Mouse (Mus musculus) activated CD4-positive, CD25-positive, alpha-beta regulatory T cell, adult 4 months (primary cell): Measurements from ENCODE around the gene Atp2c1. TPM values are rescaled to one million over a fixed set of nuclear protein-coding genes. Genes with fewer than 3 reads are reported as not detected.

Source experiments
- ATAC-seq: one replicate; pipeline ENCODE4 v1.8.0; 2017
- polyA plus RNA-seq, 2 experiments: library from polyadenylated mRNA; unstranded; fragments of 100-300 nt; shearing (Covaris generic); gene quantifications; one replicate each; pipeline ENCODE4 v1.2.1; 2017

Atp2c1 gene
- polyA plus RNA-seq, 2 experiments from 2014 or later = 19.7 to 19.9 TPM

GRCm38 (mm10) chr9:105484338-105485084, 42.6 kb downstream of the Atp2c1 start:
- no peak for ATAC-seq

GRCm38 (mm10) chr9:105483880-105484279, 43.2 kb downstream of the Atp2c1 start:
- ATAC-seq = no peak

GRCm38 (mm10) chr9:105482715-105483510, 44.2 kb downstream of the Atp2c1 start:
- ATAC-seq = no peak

- ATAC-seq = no peak
Observed at GRCm38 (mm10) chr9:105482070-105482469, 45.0 kb downstream of the Atp2c1 start.

- ATAC-seq = no peak
Observed at GRCm38 (mm10) chr9:105476134-105476533, 51.0 kb downstream of the Atp2c1 start.

GRCm38 (mm10) chr9:105474910-105475309, 52.2 kb downstream of the Atp2c1 start:
- ATAC-seq = no peak

GRCm38 (mm10) chr9:105467787-105468186, 59.3 kb downstream of the Atp2c1 start:
- no peak for ATAC-seq

- ATAC-seq = no peak
Observed at GRCm38 (mm10) chr9:105461496-105461895, 65.6 kb downstream of the Atp2c1 start.

- ATAC-seq = no peak
Observed at GRCm38 (mm10) chr9:105459032-105459431, 68.1 kb downstream of the Atp2c1 start.

- no peak for ATAC-seq
Observed at GRCm38 (mm10) chr9:105408549-105408948, 118.6 kb downstream of the Atp2c1 start.

GRCm38 (mm10) chr9:105395218-105395627, 131.9 kb downstream of the Atp2c1 start, which contains the start of the genes Aste1 and Nek11:
Gene Aste1, plus strand, starts transcription at chr9:105395392.
Gene Nek11, minus strand, starts transcription at chr9:105395524.
- peak; percentile 98 for ATAC-seq

GRCm38 (mm10) chr9:105394720-105395119, 132.4 kb downstream of the Atp2c1 start:
- no peak for ATAC-seq

- ATAC-seq = no peak
Observed at GRCm38 (mm10) chr9:105390616-105391015, 136.5 kb downstream of the Atp2c1 start.

GRCm38 (mm10) chr9:105389289-105389688, 137.8 kb downstream of the Atp2c1 start:
- peak; percentile 28 for ATAC-seq

GRCm38 (mm10) chr9:105387403-105387802, 139.7 kb downstream of the Atp2c1 start:
- ATAC-seq = no peak

GRCm38 (mm10) chr9:105379533-105380145, 147.5 kb downstream of the Atp2c1 start:
- no peak for ATAC-seq

GRCm38 (mm10) chr9:105377622-105378021, 149.5 kb downstream of the Atp2c1 start:
- no peak for ATAC-seq

GRCm38 (mm10) chr9:105376954-105377530, 150.1 kb downstream of the Atp2c1 start:
- no peak for ATAC-seq

- ATAC-seq = no peak
Observed at GRCm38 (mm10) chr9:105376411-105376810, 150.7 kb downstream of the Atp2c1 start.

GRCm38 (mm10) chr9:105374361-105374760, 152.8 kb downstream of the Atp2c1 start:
- ATAC-seq = no peak

- ATAC-seq = peak; percentile 81
Observed at GRCm38 (mm10) chr9:105368605-105369004, 158.5 kb downstream of the Atp2c1 start.

GRCm38 (mm10) chr9:105366199-105366598, 160.9 kb downstream of the Atp2c1 start:
- no peak for ATAC-seq
